Mouse (Mus musculus) embryonic facial prominence, embryonic 12.5 days (tissue): ENCODE measurements at regions not wholly inside any gene's neighbourhood (a gene's known extent, or its start where the extent isn't known, plus 50 kb on each side); places are given as distances from the start of the nearest gene placed in this dataset.

ENCODE experiments used
- ATAC-seq: fragments of 200-750 bp; cut with Nextera tagmentation; 2 replicates; pipeline ENCODE4 v1.8.0; 2017; ENCODE audit not compliant: insufficient number of reproducible peaks, insufficient read depth, low FRiP score, low TSS enrichment
- H3K27ac ChIP-seq: fragments of 300-500 bp; sonication (generic); 2 replicates; pipeline ENCODE4 v1.5.1; 2016; ENCODE audit warnings: mild to moderate bottlenecking
- H3K27me3 ChIP-seq: fragments of 300-500 bp; sonication (generic); 2 replicates; pipeline ENCODE4 v1.6.1; 2016; ENCODE audit warnings: mild to moderate bottlenecking, moderate library complexity
- H3K36me3 ChIP-seq: fragments of 300-500 bp; sonication (generic); 2 replicates; pipeline ENCODE4 v1.6.1; 2016; ENCODE audit warnings: mild to moderate bottlenecking
- H3K4me1 ChIP-seq: fragments of 300-500 bp; sonication (generic); 2 replicates; pipeline ENCODE4 v1.6.1; 2016
- H3K4me2 ChIP-seq: fragments of 300-500 bp; sonication (generic); replicated peaks from 2 replicates; pipeline ENCODE4 v1.6.1; 2016; ENCODE audit warnings: mild to moderate bottlenecking, moderate library complexity
- H3K4me3 ChIP-seq: fragments of 300-500 bp; sonication (generic); 2 replicates; pipeline ENCODE4 v1.5.1; 2016; ENCODE audit warnings: mild to moderate bottlenecking
- H3K9ac ChIP-seq: fragments of 300-500 bp; sonication (generic); 2 replicates; pipeline ENCODE4 v1.6.1; 2016; ENCODE audit warnings: mild to moderate bottlenecking, moderate library complexity
- H3K9me3 ChIP-seq: fragments of 300-500 bp; sonication (generic); 2 replicates; pipeline ENCODE4 v1.6.1; 2016; ENCODE audit warnings: mild to moderate bottlenecking, moderate library complexity
- WGBS: fragments of 180-500 bp; shearing (Covaris S2); methylation state at CpG from one replicate; pipeline ENCODE4 v1.1.7; 2016; 5-methylcytosine and 5-hydroxymethylcytosine counted together

- H3K4me3 ChIP-seq: no peak overlapping the region
- WGBS: 10% methylated on average over 12 of the region's 12 CpGs
These were observed 84.4 kb upstream of the Bace2 start for GRCm38 (mm10) chr16:97272035-97272631.

DNA sequence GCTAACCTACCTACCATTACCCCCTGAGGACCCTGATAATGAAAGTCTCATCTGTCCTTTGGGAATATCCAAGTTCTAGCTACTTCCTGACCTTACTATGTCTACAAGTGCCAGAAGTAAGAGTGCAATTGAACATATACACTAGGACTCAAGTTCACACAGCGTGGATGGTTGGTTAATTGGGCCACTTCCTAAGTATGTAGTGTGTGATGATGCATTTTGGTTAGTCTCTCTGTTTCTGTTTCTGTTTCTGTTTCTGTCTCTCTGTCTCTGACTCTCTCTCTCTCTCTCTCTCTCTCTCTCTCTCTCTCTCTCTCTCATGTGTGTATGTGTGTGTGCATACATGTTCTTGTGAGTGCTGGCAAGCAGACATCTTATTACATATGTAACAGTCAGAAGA, 77.6 kb upstream of the Bace2 start:
- Histone ChIP-seq H3K36me3 (no peaks in the 10 kb centered on the region), H3K9me3 (no peaks in the 10 kb centered on the region), H3K9ac (no peak overlapping the region), H3K4me2 (no peak overlapping the region), H3K4me3 (no peak overlapping the region), H3K27me3 (no peaks in the 10 kb centered on the region), H3K27ac (no peak overlapping the region), H3K4me1 (no peaks in the 10 kb centered on the region)
- WGBS: 71% methylated on average over 1 of the region's 1 CpGs
- ATAC-seq: no peak

More at GRCm38 (mm10) chr16:97272035-97272631, 84.4 kb upstream of the Bace2 start:
- Histone ChIP-seq H3K4me2 (peak overlapping the region; percentile 16), H3K9me3 (no peaks in the 10 kb centered on the region), H3K36me3 (no peaks in the 10 kb centered on the region), H3K9ac (no peak overlapping the region), H3K27ac (no peak overlapping the region), H3K27me3 (no peaks in the 10 kb centered on the region), H3K4me1 (no peaks in the 10 kb centered on the region)
- peak; percentile 80; the same call in 1 of the 2 replicates for ATAC-seq

DNA sequence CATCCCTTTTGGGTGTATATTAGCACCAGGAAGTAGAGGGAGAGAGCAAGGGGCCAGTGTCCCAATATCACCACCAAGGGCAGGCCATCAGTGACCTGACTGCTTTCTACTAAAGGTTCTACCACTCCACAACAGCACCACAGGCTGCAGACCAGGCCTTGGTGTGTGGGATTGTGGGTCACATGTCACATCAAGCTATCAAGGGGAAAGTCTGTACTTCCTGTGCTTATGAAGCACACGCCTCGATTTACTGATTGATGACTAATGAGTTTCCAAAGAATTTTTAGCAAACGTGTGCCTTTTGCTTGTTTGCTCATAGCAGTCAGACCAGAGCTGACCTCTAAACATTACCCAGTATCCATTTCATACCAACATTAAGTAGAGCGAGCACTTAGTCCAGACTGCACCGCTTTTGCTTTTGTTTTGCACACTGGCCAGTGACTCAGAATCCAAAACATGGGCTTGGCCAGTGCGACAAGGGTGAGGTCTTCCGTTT, 74.9 kb upstream of the Bace2 start:
- H3K4me1 ChIP-seq: no peaks in the 10 kb centered on the region
- no peak overlapping the region for H3K27ac ChIP-seq
- H3K9me3 ChIP-seq: no peaks in the 10 kb centered on the region
- no peaks in the 10 kb centered on the region for H3K27me3 ChIP-seq
- H3K36me3 ChIP-seq: no peaks in the 10 kb centered on the region
- H3K4me3 ChIP-seq: no peak overlapping the region
- H3K4me2 ChIP-seq: no peak overlapping the region
- no peak for ATAC-seq
- no peak overlapping the region for H3K9ac ChIP-seq
- WGBS: 78% methylated on average over 7 of the region's 7 CpGs

DNA sequence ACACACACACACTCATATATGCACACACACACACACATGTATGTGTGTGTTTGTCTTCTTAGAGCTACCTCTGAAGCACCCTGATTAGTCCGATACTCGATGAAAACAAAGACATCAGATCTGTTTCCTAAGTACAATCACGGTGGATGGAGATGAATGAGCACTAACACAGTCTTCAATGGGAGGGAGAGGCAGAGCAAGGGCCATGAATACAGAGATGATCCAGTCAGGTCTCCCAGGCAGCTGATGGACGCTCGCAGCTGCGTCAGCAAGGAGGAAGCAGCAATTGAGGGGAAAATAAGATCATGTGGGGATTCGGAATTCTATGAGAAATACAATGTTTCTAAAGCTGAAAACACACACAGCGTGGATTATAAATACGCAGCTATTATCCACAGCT, 73.6 kb upstream of the Bace2 start:
- Histone ChIP-seq H3K4me2 (no peak overlapping the region), H3K9me3 (no peaks in the 10 kb centered on the region), H3K4me1 (no peaks in the 10 kb centered on the region), H3K27ac (no peak overlapping the region), H3K4me3 (no peak overlapping the region), H3K27me3 (no peaks in the 10 kb centered on the region), H3K9ac (no peak overlapping the region), H3K36me3 (no peaks in the 10 kb centered on the region)
- no peak for ATAC-seq
- 82% methylated on average over 9 of the region's 9 CpGs for WGBS

GRCm38 (mm10) chr16:97285886-97286447, 70.6 kb upstream of the Bace2 start:
- H3K36me3 ChIP-seq: no peaks in the 10 kb centered on the region
- H3K4me3 ChIP-seq: no peak overlapping the region
- no peak for ATAC-seq
- no peak overlapping the region for H3K9ac ChIP-seq
- H3K27ac ChIP-seq: no peak overlapping the region
- H3K27me3 ChIP-seq: no peaks in the 10 kb centered on the region
- no peaks in the 10 kb centered on the region; the same call in 1 of the 2 replicates for H3K4me1 ChIP-seq
- 82% methylated on average over 8 of the region's 8 CpGs for WGBS
- no peak overlapping the region for H3K4me2 ChIP-seq
- H3K9me3 ChIP-seq: no peaks in the 10 kb centered on the region

GRCm38 (mm10) chr16:97286717-97287116, 69.8 kb upstream of the Bace2 start:
- Histone ChIP-seq H3K36me3 (no peaks in the 10 kb centered on the region), H3K9me3 (no peaks in the 10 kb centered on the region), H3K9ac (no peak overlapping the region), H3K4me1 (no peaks in the 10 kb centered on the region; the same call in 1 of the 2 replicates), H3K27me3 (no peaks in the 10 kb centered on the region), H3K4me2 (no peak overlapping the region), H3K27ac (no peak overlapping the region), H3K4me3 (no peak overlapping the region)
- ATAC-seq: no peak
- WGBS: 39% methylated on average over 3 of the region's 3 CpGs

DNA sequence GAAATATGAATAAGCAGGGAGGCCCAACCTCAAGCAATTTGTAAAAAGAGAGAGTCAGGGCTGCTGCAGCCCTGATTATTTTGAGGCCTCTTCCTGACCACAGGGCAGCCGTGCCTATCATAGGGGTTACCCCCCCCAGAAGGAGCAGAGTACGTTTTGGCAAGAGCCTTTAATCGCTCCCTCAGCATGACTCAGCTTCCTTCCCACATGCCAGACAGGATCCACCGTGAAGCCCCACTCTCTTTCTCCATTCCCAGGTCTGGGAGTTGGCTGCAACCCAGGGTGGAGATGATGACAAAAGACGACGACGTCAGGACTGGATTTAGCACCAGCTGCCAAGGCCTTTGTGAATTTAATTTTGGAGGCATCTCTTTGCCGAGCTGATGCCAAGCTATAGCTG, 67.9 kb upstream of the Bace2 start:
- Histone ChIP-seq H3K36me3 (no peaks in the 10 kb centered on the region), H3K9me3 (no peaks in the 10 kb centered on the region), H3K27ac (no peak overlapping the region), H3K4me2 (no peak overlapping the region), H3K4me1 (peaks cover 9% of the 10 kb centered on the region; the same call in 1 of the 2 replicates), H3K27me3 (no peaks in the 10 kb centered on the region), H3K4me3 (no peak overlapping the region), H3K9ac (no peak overlapping the region)
- ATAC-seq: no peak
- WGBS: 42% methylated on average over 8 of the region's 8 CpGs

GRCm38 (mm10) chr16:97292484-97293048, 64.0 kb upstream of the Bace2 start:
- H3K27me3 ChIP-seq: no peaks in the 10 kb centered on the region
- H3K36me3 ChIP-seq: no peaks in the 10 kb centered on the region
- WGBS: 2% methylated on average over 11 of the region's 11 CpGs
- peak overlapping the region; percentile 44 for H3K4me2 ChIP-seq
- no peak overlapping the region for H3K27ac ChIP-seq
- peaks cover 9% of the 10 kb centered on the region; the same call in 1 of the 2 replicates for H3K4me1 ChIP-seq
- no peak overlapping the region for H3K4me3 ChIP-seq
- no peak for ATAC-seq
- H3K9ac ChIP-seq: no peak overlapping the region
- H3K9me3 ChIP-seq: no peaks in the 10 kb centered on the region

- H3K4me1 ChIP-seq: peaks cover 9% of the 10 kb centered on the region; the same call in 1 of the 2 replicates
- WGBS: 7% methylated on average over 4 of the region's 4 CpGs
- H3K9me3 ChIP-seq: no peaks in the 10 kb centered on the region
- no peak overlapping the region for H3K4me3 ChIP-seq
- no peak overlapping the region for H3K9ac ChIP-seq
- ATAC-seq: no peak; the same call in 1 of the 2 replicates
- no peak overlapping the region for H3K27ac ChIP-seq
- H3K27me3 ChIP-seq: no peaks in the 10 kb centered on the region
- H3K4me2 ChIP-seq: peak overlapping the region; percentile 44
- no peaks in the 10 kb centered on the region for H3K36me3 ChIP-seq
These were observed 63.3 kb upstream of the Bace2 start for GRCm38 (mm10) chr16:97293273-97293672.

GRCm38 (mm10) chr16:97297140-97297539, 59.4 kb upstream of the Bace2 start:
- no peak overlapping the region for H3K4me3 ChIP-seq
- WGBS: 75% methylated on average over 3 of the region's 3 CpGs
- H3K9ac ChIP-seq: no peak overlapping the region
- H3K4me2 ChIP-seq: no peak overlapping the region
- H3K9me3 ChIP-seq: no peaks in the 10 kb centered on the region
- H3K27me3 ChIP-seq: no peaks in the 10 kb centered on the region
- no peak for ATAC-seq
- no peak overlapping the region for H3K27ac ChIP-seq
- H3K4me1 ChIP-seq: peaks cover 9% of the 10 kb centered on the region; the same call in 1 of the 2 replicates
- H3K36me3 ChIP-seq: no peaks in the 10 kb centered on the region

DNA sequence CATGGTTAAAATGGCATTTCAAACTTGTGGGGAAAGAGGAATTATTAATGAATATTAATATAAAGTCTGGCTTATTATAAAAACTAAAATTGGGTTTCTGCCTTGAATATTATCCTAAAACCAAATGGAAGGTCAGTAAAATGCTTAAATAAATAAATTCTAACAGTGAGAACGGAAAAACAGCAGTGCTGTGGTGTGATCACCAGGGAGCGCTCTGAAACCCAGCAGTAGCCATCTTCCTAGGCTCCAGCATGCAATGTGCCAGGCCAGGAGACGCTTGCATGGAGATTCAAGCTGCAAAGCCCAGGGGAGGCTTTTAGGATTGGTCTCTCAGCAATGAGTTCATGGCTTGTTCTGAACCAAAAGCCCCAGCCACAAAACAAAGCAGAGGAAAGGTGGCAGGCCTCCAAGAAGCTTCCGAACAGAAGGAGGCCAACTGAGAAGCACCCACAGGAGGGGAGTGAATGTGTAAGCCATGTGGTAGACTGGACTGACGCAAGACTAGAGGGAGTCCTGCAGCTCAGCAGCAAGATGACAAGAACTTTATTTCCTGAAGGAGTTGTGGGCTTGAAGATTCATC, 52.3 kb upstream of the Bace2 start:
- H3K9me3 ChIP-seq: 0 out of 2 replicates have a peak, but pooled peaks cover 3% of the 10 kb centered on the region
- H3K9ac ChIP-seq: no peak overlapping the region
- H3K27me3 ChIP-seq: no peaks in the 10 kb centered on the region
- no peak for ATAC-seq
- H3K36me3 ChIP-seq: no peaks in the 10 kb centered on the region
- H3K27ac ChIP-seq: no peak overlapping the region
- H3K4me1 ChIP-seq: no peaks in the 10 kb centered on the region; the same call in 1 of the 2 replicates
- H3K4me2 ChIP-seq: no peak overlapping the region
- WGBS: 64% methylated on average over 5 of the region's 5 CpGs
- H3K4me3 ChIP-seq: no peak overlapping the region
